Comparison of ENCODE assay signal across 8 mouse cellular contexts in the genomic region with DNA sequence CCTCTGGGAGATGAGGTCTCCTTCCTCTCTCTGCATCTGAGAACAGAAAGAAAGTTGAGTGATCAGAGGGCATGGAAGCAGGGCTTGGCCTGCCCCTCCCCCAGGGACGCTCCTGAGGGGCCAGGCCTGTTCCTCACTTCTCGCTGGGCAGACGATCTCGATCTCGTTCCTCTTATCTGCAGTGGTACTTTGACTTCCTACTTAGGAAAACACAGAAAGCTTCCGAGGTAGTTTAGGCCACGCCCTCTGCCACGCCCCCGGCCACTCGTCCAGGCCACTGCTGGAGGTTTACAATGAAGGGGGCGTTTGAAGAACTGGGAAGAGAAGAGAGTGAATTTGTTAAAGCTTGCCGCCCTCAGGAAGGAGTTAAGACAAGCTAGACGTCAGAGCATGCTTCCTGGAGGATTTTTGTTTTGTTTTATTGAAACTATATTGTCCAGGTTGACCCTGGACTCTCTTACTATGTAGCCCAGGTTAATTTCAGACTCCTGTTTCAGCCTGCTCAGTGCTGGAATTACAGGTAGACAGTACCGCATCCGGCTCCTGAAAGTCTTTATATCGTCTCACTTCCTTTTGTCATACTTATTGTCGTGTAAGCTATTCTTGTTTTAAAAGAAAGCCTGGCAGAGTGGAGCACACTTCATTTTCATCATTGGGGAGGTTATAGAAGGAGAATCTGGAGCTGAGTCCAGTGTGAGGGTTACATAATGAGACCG. TPM values are rescaled to one million over a fixed set of nuclear protein-coding genes. Genes with fewer than 3 reads are reported as not detected.
A peak's percentile ranks its signal among the peaks of the same experiment; 100 is the strongest.
DNase-seq lines count a peak whose midpoint lies in the region; ATAC-seq and TF ChIP-seq lines count a peak whose summit lies in the region.

No protein-coding gene starts in this region.

- no peaks in the 10 kb centered on the region for H3K36me3 ChIP-seq in embryonic facial prominence, embryonic 12.5 days
- no peaks in the 10 kb centered on the region for H3K36me3 ChIP-seq in heart, postnatal 0 days (replicated peaks; ENCODE audit: control insufficient read depth, insufficient read depth, low read length)

- TF ChIP-seq CTCF in heart, postnatal 0 days (IDR thresholded peaks at IDR 0.05; ENCODE audit: low read depth): no peak

- peak; percentile 55 for DNase-seq in ovary, postnatal 36 days (ENCODE audit: low spot score)
- DNase-seq in ovary, postnatal 10 days (ENCODE audit: low spot score): no peak
- peak; percentile 30 for DNase-seq in heart, postnatal 0 days (ENCODE audit: low spot score)
- peak; percentile 30 to 81 for DNase-seq in kidney, postnatal 36 days
- DNase-seq in spleen, postnatal 14 days (ENCODE audit: low spot score in 2 of 2): peak; percentile 40
- DNase-seq in frontal cortex, postnatal 25 days (ENCODE audit: low spot score in 2 of 2): no peak

- no peak overlapping the region for H3K9ac ChIP-seq in embryonic facial prominence, embryonic 12.5 days
- peak overlapping the region; percentile 43; the same call in 1 of the 2 replicates for H3K9ac ChIP-seq in heart, postnatal 0 days (replicated peaks; ENCODE audit: low read depth, low read length)

- whole genome bisulfite sequencing in embryonic facial prominence, embryonic 12.5 days: 17% methylated on average over 18 of the region's 18 CpGs
- 12% methylated on average over 18 of the region's 18 CpGs for WGBS in heart, postnatal 0 days

- H3K9me3 ChIP-seq in embryonic facial prominence, embryonic 12.5 days: no peaks in the 10 kb centered on the region
- H3K9me3 ChIP-seq in heart, postnatal 0 days (replicated peaks; ENCODE audit: control insufficient read depth, low read length): no peaks in the 10 kb centered on the region

- no peak overlapping the region for H3K4me3 ChIP-seq in embryonic facial prominence, embryonic 12.5 days
- peak overlapping the region; percentile 35 for H3K4me3 ChIP-seq in heart, postnatal 0 days (ENCODE audit: low read depth, low read length)

- H3K27ac ChIP-seq in embryonic facial prominence, embryonic 12.5 days: no peak overlapping the region
- no peak overlapping the region for H3K27ac ChIP-seq in heart, postnatal 0 days (ENCODE audit: low read depth)

- peaks cover 3% of the 10 kb centered on the region; the same call in 1 of the 2 replicates for H3K27me3 ChIP-seq in embryonic facial prominence, embryonic 12.5 days
- H3K27me3 ChIP-seq in heart, postnatal 0 days (ENCODE audit: control insufficient read depth, insufficient read depth, low read length): no peaks in the 10 kb centered on the region

- TF ChIP-seq EP300 in heart, postnatal 0 days (IDR thresholded peaks at IDR 0.05; ENCODE audit: low read depth): no peak

- H3K4me1 ChIP-seq in embryonic facial prominence, embryonic 12.5 days: peaks cover 16% of the 10 kb centered on the region
- H3K4me1 ChIP-seq in heart, postnatal 0 days (ENCODE audit: control insufficient read depth, insufficient read depth): peaks cover 6% of the 10 kb centered on the region; the same call in 1 of the 2 replicates

- peak overlapping the region; percentile 39 for H3K4me2 ChIP-seq in embryonic facial prominence, embryonic 12.5 days (replicated peaks)
- H3K4me2 ChIP-seq in heart, postnatal 0 days (ENCODE audit: low read depth, low read length): peak overlapping the region; percentile 57

- no peak for ATAC-seq in embryonic facial prominence, embryonic 12.5 days (ENCODE audit: insufficient number of reproducible peaks, insufficient read depth, low FRiP score, low TSS enrichment)
- peak; percentile 72 for ATAC-seq in heart, postnatal 0 days (ENCODE audit: insufficient read depth, low read depth)
- ATAC-seq in megakaryocyte progenitor cell, adult 5-6 weeks (replicated peaks; ENCODE audit: poor library complexity): peak; percentile 92

RNA-seq across cellular contexts. Expression of a gene that starts 7.4 kb away (rescaled TPM):
- 16.3 and 18.1 TPM in 2 replicates for polyA plus RNA-seq in embryonic facial prominence, embryonic 12.5 days (2016; fragmentation: Nextera tagmentation; extraction: Ambion mirVana)
- total RNA-seq in heart, postnatal 0 days (2014; rRNA removed; ENCODE audit: low replicate concordance): 17.7 and 23.2 TPM in 2 replicates
- 9.8 and 11.3 TPM in 2 replicates for polyA plus RNA-seq in heart, postnatal 0 days (2015; fragmentation: Nextera tagmentation; extraction: Ambion mirVana)
- total RNA-seq in megakaryocyte progenitor cell, adult 5-6 weeks (2015): 5.1 and 6.5 TPM in 2 replicates
- total RNA-seq in megakaryocyte progenitor cell, adult 5-6 weeks (2017): 11.8 and 14.0 TPM in 2 replicates

RNA-seq across cellular contexts. Expression of a gene that starts 7.6 kb away (rescaled TPM):
- 17.3 and 18.3 TPM in 2 replicates for polyA plus RNA-seq in embryonic facial prominence, embryonic 12.5 days (2016; fragmentation: Nextera tagmentation; extraction: Ambion mirVana)
- 3.4 and 6.6 TPM in 2 replicates for total RNA-seq in heart, postnatal 0 days (2014; rRNA removed; ENCODE audit: low replicate concordance)
- polyA plus RNA-seq in heart, postnatal 0 days (2015; fragmentation: Nextera tagmentation; extraction: Ambion mirVana): 2.2 and 2.5 TPM in 2 replicates
- 0.10 and 0.89 TPM in 2 replicates for total RNA-seq in megakaryocyte progenitor cell, adult 5-6 weeks (2015)
- total RNA-seq in megakaryocyte progenitor cell, adult 5-6 weeks (2017): 0.10 and 0.46 TPM in 2 replicates

RNA-seq across cellular contexts. Expression of a gene that starts 30.4 kb away (rescaled TPM):
- polyA plus RNA-seq in embryonic facial prominence, embryonic 12.5 days (2016; fragmentation: Nextera tagmentation; extraction: Ambion mirVana): 9.0 and 10.4 TPM in 2 replicates
- total RNA-seq in heart, postnatal 0 days (2014; rRNA removed; ENCODE audit: low replicate concordance): 2.1 and 6.3 TPM in 2 replicates
- polyA plus RNA-seq in heart, postnatal 0 days (2015; fragmentation: Nextera tagmentation; extraction: Ambion mirVana): 2.1 and 2.8 TPM in 2 replicates
- 11.3 and 15.1 TPM in 2 replicates for total RNA-seq in megakaryocyte progenitor cell, adult 5-6 weeks (2015)
- 20.7 and 33.6 TPM in 2 replicates for total RNA-seq in megakaryocyte progenitor cell, adult 5-6 weeks (2017)

RNA-seq across cellular contexts. Expression of a gene that starts 41.0 kb away (rescaled TPM):
- 3.9 and 4.0 TPM in 2 replicates for polyA plus RNA-seq in embryonic facial prominence, embryonic 12.5 days (2016; fragmentation: Nextera tagmentation; extraction: Ambion mirVana)
- total RNA-seq in heart, postnatal 0 days (2014; rRNA removed; ENCODE audit: low replicate concordance): 0.08 and 0.61 TPM in 2 replicates
- polyA plus RNA-seq in heart, postnatal 0 days (2015; fragmentation: Nextera tagmentation; extraction: Ambion mirVana): 0.54 and 0.79 TPM in 2 replicates
- total RNA-seq in megakaryocyte progenitor cell, adult 5-6 weeks (2015): 40.9 and 44.1 TPM in 2 replicates
- 75.9 and 85.8 TPM in 2 replicates for total RNA-seq in megakaryocyte progenitor cell, adult 5-6 weeks (2017)

RNA-seq across cellular contexts. Expression of a gene that starts 47.0 kb away (rescaled TPM):
- 2.0 and 2.2 TPM in 2 replicates for polyA plus RNA-seq in embryonic facial prominence, embryonic 12.5 days (2016; fragmentation: Nextera tagmentation; extraction: Ambion mirVana)
- total RNA-seq in heart, postnatal 0 days (2014; rRNA removed; ENCODE audit: low replicate concordance): 9.8 and 19.2 TPM in 2 replicates
- polyA plus RNA-seq in heart, postnatal 0 days (2015; fragmentation: Nextera tagmentation; extraction: Ambion mirVana): 6.0 and 8.1 TPM in 2 replicates
- 5.7 and 8.8 TPM in 2 replicates for total RNA-seq in megakaryocyte progenitor cell, adult 5-6 weeks (2015)
- 1.9 and 9.7 TPM in 2 replicates for total RNA-seq in megakaryocyte progenitor cell, adult 5-6 weeks (2017)

Comparison
In these comparisons a context has a peak if more than half of its experiments do, and no peak if none do; other contexts are left out.
1. DNase-seq: peak in ovary, postnatal 36 days (single experiment), heart, postnatal 0 days (single experiment), kidney, postnatal 36 days (2 of 2) and spleen, postnatal 14 days (2 of 2); none in ovary, postnatal 10 days (single experiment) and frontal cortex, postnatal 25 days (0 of 2).